Mouse (Mus musculus): Measurements from ENCODE around the gene Slc15a2. TPM values are rescaled to one million over a fixed set of nuclear protein-coding genes. Genes with fewer than 3 reads are reported as not detected.

Gene Slc15a2
- total RNA-seq (2021): 10 to 100 TPM; 32.4 to 33.6 TPM
- long read RNA-seq, experiment 1, transcript Slc15a2-205 (7 exons, 1,068 nt): minor isoform, 7 of 38 reads
- long read RNA-seq, experiment 1, transcript Slc15a2-201 (22 exons, 3,994 nt): major isoform, 21 of 38 reads
- long read RNA-seq, experiment 1, partial matches to known transcripts: 0 of 38 reads
- long read RNA-seq, experiment 1, other reads (novel, unspliced or antisense): 6 of 38 reads
- long read RNA-seq, experiment 2, transcript Slc15a2-201 (22 exons, 3,994 nt): major isoform, 10 of 19 reads
- long read RNA-seq, experiment 2, partial matches to known transcripts: 0 of 19 reads
- long read RNA-seq, experiment 2, other reads (novel, unspliced or antisense): 4 of 19 reads

- DNase-seq (ENCODE audit: low spot score in 2 of 2): peak; percentile 5 to 13
Measured at GRCm38 (mm10) chr16:36784594-36785313, at the start of gene Slc15a2. TSS of gene Slc15a2 (minus strand) at chr16:36784962.

- no peak for DNase-seq (ENCODE audit: low spot score in 2 of 2)
Measured at GRCm38 (mm10) chr16:36828820-36829219, 44.1 kb upstream of the Slc15a2 start.

GRCm38 (mm10) chr16:36828054-36828786 lies 43.5 kb upstream of the Slc15a2 start, which contains the start of gene Iqcb1:
TSS of gene Iqcb1 (plus strand) at chr16:36828385.
- DNase-seq (ENCODE audit: low spot score in 2 of 2): peak; percentile 76 to 86

GRCm38 (mm10) chr16:36827611-36828053 lies 42.9 kb upstream of the Slc15a2 start:
- no peak for DNase-seq (ENCODE audit: low spot score in 2 of 2)

- no peak for DNase-seq (ENCODE audit: low spot score in 2 of 2)
Measured at GRCm38 (mm10) chr16:36821474-36821873, 36.7 kb upstream of the Slc15a2 start.

- no peak for DNase-seq (ENCODE audit: low spot score in 2 of 2)
Measured at GRCm38 (mm10) chr16:36820747-36821146, 36.0 kb upstream of the Slc15a2 start.

- DNase-seq (ENCODE audit: low spot score in 2 of 2): no peak
Measured at GRCm38 (mm10) chr16:36820016-36820415, 35.3 kb upstream of the Slc15a2 start.

GRCm38 (mm10) chr16:36817321-36817926 lies 32.7 kb upstream of the Slc15a2 start:
- peak; percentile 59 to 74 for DNase-seq (ENCODE audit: low spot score in 2 of 2)

GRCm38 (mm10) chr16:36816916-36817315 lies 32.2 kb upstream of the Slc15a2 start:
- DNase-seq (ENCODE audit: low spot score in 2 of 2): no peak

- DNase-seq (ENCODE audit: low spot score in 2 of 2): no peak
Measured at GRCm38 (mm10) chr16:36813680-36814079, 28.9 kb upstream of the Slc15a2 start.

GRCm38 (mm10) chr16:36808616-36809015 lies 23.9 kb upstream of the Slc15a2 start:
- DNase-seq (ENCODE audit: low spot score in 2 of 2): no peak

GRCm38 (mm10) chr16:36802361-36802760 lies 17.6 kb upstream of the Slc15a2 start:
- no peak for DNase-seq (ENCODE audit: low spot score in 2 of 2)

GRCm38 (mm10) chr16:36798334-36798733 lies 13.6 kb upstream of the Slc15a2 start:
- DNase-seq (ENCODE audit: low spot score in 2 of 2): no peak

- no peak for DNase-seq (ENCODE audit: low spot score in 2 of 2)
Measured at GRCm38 (mm10) chr16:36794976-36795375, 10.2 kb upstream of the Slc15a2 start.

- DNase-seq (ENCODE audit: low spot score in 2 of 2): no peak
Measured at GRCm38 (mm10) chr16:36790166-36790565, 5.4 kb upstream of the Slc15a2 start.

GRCm38 (mm10) chr16:36786466-36786865 lies 1.7 kb upstream of the Slc15a2 start:
- DNase-seq (ENCODE audit: low spot score in 2 of 2): no peak

- no peak for DNase-seq (ENCODE audit: low spot score in 2 of 2)
Measured at GRCm38 (mm10) chr16:36784146-36784545, 616 bp downstream of the Slc15a2 start.

- no peak for DNase-seq (ENCODE audit: low spot score in 2 of 2)
Measured at GRCm38 (mm10) chr16:36775658-36776057, 9.1 kb downstream of the Slc15a2 start.

GRCm38 (mm10) chr16:36772996-36773395 lies 11.8 kb downstream of the Slc15a2 start:
- no peak for DNase-seq (ENCODE audit: low spot score in 2 of 2)

GRCm38 (mm10) chr16:36771703-36772102 lies 13.1 kb downstream of the Slc15a2 start:
- no peak for DNase-seq (ENCODE audit: low spot score in 2 of 2)

- DNase-seq (ENCODE audit: low spot score in 2 of 2): no peak
Measured at GRCm38 (mm10) chr16:36771244-36771643, 13.5 kb downstream of the Slc15a2 start.
